In genomic region chr2:109918592-109919262, GRCm38 (mm10) we compare ENCODE assay signal across 7 mouse cellular contexts. TPM values are rescaled to one million over a fixed set of nuclear protein-coding genes. Genes with fewer than 3 reads are reported as not detected.
DNase-seq lines count a peak whose midpoint lies in the region; ATAC-seq and TF ChIP-seq lines count a peak whose summit lies in the region.

No protein-coding gene starts in this region.

- TF ChIP-seq POLR2A in ES-Bruce4 (IDR thresholded peaks at IDR 0.05; ENCODE audit: insufficient read depth, low read length): no peak

- DNase-seq in A20 (ENCODE audit: low read depth, low spot score): peak; percentile 39
- DNase-seq in liver, embryonic 13.5 days: no peak
- no peak for DNase-seq in layer of hippocampus, postnatal 14 days (ENCODE audit: low spot score in 2 of 2)

- H3K27ac ChIP-seq in ES-Bruce4 (ENCODE audit: insufficient read depth, low read length): no peak overlapping the region
- peak overlapping the region; percentile 98; the same call in 1 of the 2 replicates for H3K27ac ChIP-seq in embryonic facial prominence, embryonic 12.5 days
- no peak overlapping the region for H3K27ac ChIP-seq in hindbrain, embryonic 16.5 days (ENCODE audit: low read depth, low read length)
- peak overlapping the region; percentile 93; the same call in 1 of the 2 replicates for H3K27ac ChIP-seq in liver, embryonic 13.5 days

- no peaks in the 10 kb centered on the region for H3K9me3 ChIP-seq in ES-Bruce4 (replicated peaks; ENCODE audit: control insufficient read depth, insufficient read depth, low read length, poor library complexity, severe bottlenecking)
- H3K9me3 ChIP-seq in embryonic facial prominence, embryonic 12.5 days: no peaks in the 10 kb centered on the region
- no peaks in the 10 kb centered on the region for H3K9me3 ChIP-seq in hindbrain, embryonic 16.5 days (ENCODE audit: control insufficient read depth, low read length)
- H3K9me3 ChIP-seq in liver, embryonic 13.5 days (replicated peaks): no peaks in the 10 kb centered on the region

- no peaks in the 10 kb centered on the region for H3K4me1 ChIP-seq in ES-Bruce4 (ENCODE audit: control insufficient read depth, insufficient read depth, low read length)
- H3K4me1 ChIP-seq in embryonic facial prominence, embryonic 12.5 days: peaks cover 28% of the 10 kb centered on the region
- H3K4me1 ChIP-seq in hindbrain, embryonic 16.5 days (ENCODE audit: control insufficient read depth, insufficient read depth, low read depth, low read length): peaks cover 24% of the 10 kb centered on the region
- peaks cover 44% of the 10 kb centered on the region for H3K4me1 ChIP-seq in liver, embryonic 13.5 days (replicated peaks)

- H3K4me2 ChIP-seq in embryonic facial prominence, embryonic 12.5 days (replicated peaks): peak overlapping the region; percentile 88
- H3K4me2 ChIP-seq in hindbrain, embryonic 16.5 days (ENCODE audit: low read length): peak overlapping the region; percentile 81
- peak overlapping the region; percentile 100 for H3K4me2 ChIP-seq in liver, embryonic 13.5 days

- peaks cover 10% of the 10 kb centered on the region; the same call in 1 of the 2 replicates for H3K36me3 ChIP-seq in ES-Bruce4 (ENCODE audit: control insufficient read depth, insufficient read depth, low read length, poor library complexity, severe bottlenecking)
- no peaks in the 10 kb centered on the region for H3K36me3 ChIP-seq in embryonic facial prominence, embryonic 12.5 days
- H3K36me3 ChIP-seq in hindbrain, embryonic 16.5 days (ENCODE audit: control insufficient read depth, insufficient read depth, low read length): no peaks in the 10 kb centered on the region
- H3K36me3 ChIP-seq in liver, embryonic 13.5 days: no peaks in the 10 kb centered on the region

- H3K9ac ChIP-seq in ES-Bruce4 (ENCODE audit: low read depth, poor library complexity, severe bottlenecking): peak overlapping the region; percentile 95
- peak overlapping the region; percentile 97 for H3K9ac ChIP-seq in embryonic facial prominence, embryonic 12.5 days
- peak overlapping the region; percentile 96 for H3K9ac ChIP-seq in hindbrain, embryonic 16.5 days (ENCODE audit: low read depth, low read length)
- H3K9ac ChIP-seq in liver, embryonic 13.5 days: peak overlapping the region; percentile 90

- WGBS in embryonic facial prominence, embryonic 12.5 days: 5% methylated on average over 22 of the region's 22 CpGs
- 7% methylated on average over 22 of the region's 22 CpGs for WGBS in hindbrain, embryonic 16.5 days
- WGBS in liver, embryonic 13.5 days (ENCODE audit: insufficient replicate concordance): 13% methylated on average over 22 of the region's 22 CpGs

- no peak for TF ChIP-seq EP300 in ES-Bruce4 (IDR thresholded peaks at IDR 0.05; ENCODE audit: insufficient read depth, low read depth, low read length)

- no peak for TF ChIP-seq CTCF in ES-Bruce4 (IDR thresholded peaks at IDR 0.05; ENCODE audit: low read depth, low read length)

- H3K27me3 ChIP-seq in ES-Bruce4 (ENCODE audit: control insufficient read depth, insufficient read depth, low read length, poor library complexity, severe bottlenecking): no peaks in the 10 kb centered on the region
- H3K27me3 ChIP-seq in embryonic facial prominence, embryonic 12.5 days: no peaks in the 10 kb centered on the region
- no peaks in the 10 kb centered on the region for H3K27me3 ChIP-seq in hindbrain, embryonic 16.5 days (replicated peaks; ENCODE audit: control insufficient read depth, insufficient read depth, low read length)
- H3K27me3 ChIP-seq in liver, embryonic 13.5 days: no peaks in the 10 kb centered on the region

- H3K4me3 ChIP-seq in ES-Bruce4 (ENCODE audit: low read depth, low read length): peak overlapping the region; percentile 76
- peak overlapping the region; percentile 90 for H3K4me3 ChIP-seq in embryonic facial prominence, embryonic 12.5 days
- peak overlapping the region; percentile 81 for H3K4me3 ChIP-seq in hindbrain, embryonic 16.5 days (ENCODE audit: low read length)
- H3K4me3 ChIP-seq in liver, embryonic 13.5 days (replicated peaks): peak overlapping the region; percentile 82

- no peak for ATAC-seq in embryonic facial prominence, embryonic 12.5 days (ENCODE audit: insufficient number of reproducible peaks, insufficient read depth, low FRiP score, low TSS enrichment)
- ATAC-seq in hindbrain, embryonic 16.5 days: no peak
- ATAC-seq in liver, embryonic 13.5 days (ENCODE audit: low read depth): no peak
- no peak for ATAC-seq in megakaryocyte progenitor cell, adult 5-6 weeks (replicated peaks; ENCODE audit: poor library complexity)

RNA-seq across cellular contexts. Expression of gene Lgr4, which starts 1.3 kb away (rescaled TPM):
- polyA plus RNA-seq in ES-Bruce4 (2011; ENCODE audit: insufficient read depth, insufficient read length, low read depth, missing spikeins): 56.5 and 64.2 TPM in 2 replicates
- polyA plus RNA-seq in embryonic facial prominence, embryonic 12.5 days (2016; fragmentation: Nextera tagmentation; extraction: Ambion mirVana): 18.6 and 22.3 TPM in 2 replicates
- 7.0 and 7.7 TPM in 2 replicates for polyA plus RNA-seq in hindbrain, embryonic 16.5 days (2015; fragmentation: Nextera tagmentation; extraction: Ambion mirVana)
- 3.1 and 3.9 TPM in 2 replicates for polyA plus RNA-seq in liver, embryonic 13.5 days (2015; fragmentation: Nextera tagmentation; extraction: Ambion mirVana)
- total RNA-seq in megakaryocyte progenitor cell, adult 5-6 weeks (2015): 1.0 and 2.6 TPM in 2 replicates
- total RNA-seq in megakaryocyte progenitor cell, adult 5-6 weeks (2017): 1.1 and 4.0 TPM in 2 replicates
- 10 to 100 TPM; 26.0 to 26.7 TPM for total RNA-seq in layer of hippocampus, postnatal 14 days (2021)

RNA-seq across cellular contexts. Expression of gene Lin7c, which starts 28.1 kb away (rescaled TPM):
- 131 and 139 TPM in 2 replicates for polyA plus RNA-seq in ES-Bruce4 (2011; ENCODE audit: insufficient read depth, insufficient read length, low read depth, missing spikeins)
- 68.0 and 70.2 TPM in 2 replicates for polyA plus RNA-seq in embryonic facial prominence, embryonic 12.5 days (2016; fragmentation: Nextera tagmentation; extraction: Ambion mirVana)
- polyA plus RNA-seq in hindbrain, embryonic 16.5 days (2015; fragmentation: Nextera tagmentation; extraction: Ambion mirVana): 187 and 194 TPM in 2 replicates
- polyA plus RNA-seq in liver, embryonic 13.5 days (2015; fragmentation: Nextera tagmentation; extraction: Ambion mirVana): 20.0 and 24.4 TPM in 2 replicates
- 57.7 and 65.7 TPM in 2 replicates for total RNA-seq in megakaryocyte progenitor cell, adult 5-6 weeks (2015)
- 88.4 and 114 TPM in 2 replicates for total RNA-seq in megakaryocyte progenitor cell, adult 5-6 weeks (2017)
- total RNA-seq in layer of hippocampus, postnatal 14 days (2021): 100 to 1,000 TPM; 109 to 116 TPM

Comparison
In these comparisons a context has a peak if more than half of its experiments do, and no peak if none do; other contexts are left out.
1. H3K27ac ChIP-seq: peak in embryonic facial prominence, embryonic 12.5 days (single experiment) and liver, embryonic 13.5 days (single experiment); none in ES-Bruce4 (single experiment) and hindbrain, embryonic 16.5 days (single experiment).
2. Peak in every context shown above with its lines, with median percentiles within 50 percentile points of each other: H3K4me3 ChIP-seq, H3K9ac ChIP-seq and H3K4me2 ChIP-seq.